Mouse (Mus musculus): ENCODE results near the gene Defb20.

- TF ChIP-seq POLR2A (IDR thresholded peaks at IDR 0.05; ENCODE audit: borderline replicate concordance, low read depth, low read length), result no peak
- no peak for TF ChIP-seq CTCF (IDR thresholded peaks at IDR 0.05; ENCODE audit: low read depth, low read length)
Observed at GRCm38 (mm10) chr2:152464570-152465150, 12.2 kb upstream of the Defb20 start, which contains the start of gene Defb23.

All from bone marrow macrophage, adult 2 months (primary cell).